Mouse (Mus musculus) neural tube, embryonic 15.5 days (tissue): Measurements from ENCODE around the gene Slc22a30. TPM values are rescaled to one million over a fixed set of nuclear protein-coding genes. Genes with fewer than 3 reads are reported as not detected.
"Not testable (repeated sequence)": the region's sequence is repeated elsewhere in the genome, so short reads cannot be mapped to it uniquely, and the experiment has no call there.

Source experiments
- ATAC-seq: fragments of 200-750 bp; cut with Nextera tagmentation; 2 replicates; pipeline ENCODE4 v1.8.0; 2017; ENCODE audit warnings: mild to moderate bottlenecking, moderate TSS enrichment, moderate library complexity; ENCODE audit not compliant: low FRiP score
- H3K27ac ChIP-seq: fragments of 300-500 bp; sonication (generic); replicated peaks from 2 replicates; pipeline ENCODE4 v1.5.1; 2015; ENCODE audit warnings: mild to moderate bottlenecking, inconsistent platforms
- H3K27me3 ChIP-seq: fragments of 300-500 bp; sonication (generic); replicated peaks from 2 replicates; pipeline ENCODE4 v1.6.1; 2015; ENCODE audit warnings: inconsistent platforms
- H3K36me3 ChIP-seq: fragments of 300-500 bp; sonication (generic); 2 replicates; pipeline ENCODE4 v1.6.1; 2015; ENCODE audit warnings: inconsistent platforms
- H3K4me1 ChIP-seq: fragments of 300-500 bp; sonication (generic); 2 replicates; pipeline ENCODE4 v1.6.1; 2015; ENCODE audit warnings: inconsistent platforms
- H3K4me2 ChIP-seq: fragments of 300-500 bp; sonication (generic); 2 replicates; pipeline ENCODE4 v1.6.1; 2015; ENCODE audit warnings: inconsistent platforms, mild to moderate bottlenecking, moderate library complexity
- H3K4me3 ChIP-seq: fragments of 300-500 bp; sonication (generic); replicated peaks from 2 replicates; pipeline ENCODE4 v1.5.1; 2015; ENCODE audit warnings: mild to moderate bottlenecking, inconsistent platforms
- H3K9ac ChIP-seq: fragments of 300-500 bp; sonication (generic); replicated peaks from 2 replicates; pipeline ENCODE4 v1.6.1; 2015; ENCODE audit warnings: mild to moderate bottlenecking, inconsistent platforms
- H3K9me3 ChIP-seq: fragments of 300-500 bp; sonication (generic); replicated peaks from 2 replicates; pipeline ENCODE4 v1.6.1; 2016; ENCODE audit warnings: inconsistent platforms
- WGBS: fragments of 180-500 bp; shearing (Covaris S2); methylation state at CpG from one replicate; pipeline ENCODE4 v1.1.7; 2015; ENCODE audit warnings: mixed read lengths; 5-methylcytosine and 5-hydroxymethylcytosine counted together
- polyA plus RNA-seq: library from polyadenylated mRNA; unstranded; fragments of >200 nt; fragmentation: Nextera tagmentation; extraction: Ambion mirVana; gene quantifications from 2 replicates; pipeline ENCODE4 v1.2.1, GENCODE M21; 2015

Slc22a30 gene
- not detected in 2 replicates for polyA plus RNA-seq

DNA sequence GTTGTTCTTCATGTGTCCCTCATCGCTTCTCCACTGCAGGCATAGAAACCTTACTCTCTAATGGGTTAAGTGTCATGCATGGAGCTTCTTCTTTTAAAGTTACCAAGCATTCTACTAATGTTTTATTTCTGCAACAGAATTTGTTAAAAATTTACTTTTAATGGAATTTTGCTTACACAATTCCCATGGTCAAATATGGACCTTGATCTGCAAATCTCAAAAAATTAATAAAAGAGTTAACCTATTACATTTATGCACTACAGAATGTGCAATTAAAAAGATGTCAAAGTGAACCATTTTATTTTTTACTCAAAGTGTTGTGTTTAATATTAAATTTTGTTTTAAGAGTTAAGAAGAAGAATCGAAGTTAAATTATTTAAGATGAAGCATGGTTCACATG is at the start of gene Slc22a30:
Gene Slc22a30 (minus strand): TSS at position 101 of the 400 bp plus-strand sequence.
- H3K4me3 ChIP-seq, H3K27ac ChIP-seq, ATAC-seq, H3K36me3 ChIP-seq, H3K9ac ChIP-seq, H3K27me3 ChIP-seq, H3K9me3 ChIP-seq, H3K4me2 ChIP-seq, H3K4me1 ChIP-seq: not testable (repeated sequence)
- 94% methylated on average over 1 of the region's 2 CpGs for WGBS

DNA sequence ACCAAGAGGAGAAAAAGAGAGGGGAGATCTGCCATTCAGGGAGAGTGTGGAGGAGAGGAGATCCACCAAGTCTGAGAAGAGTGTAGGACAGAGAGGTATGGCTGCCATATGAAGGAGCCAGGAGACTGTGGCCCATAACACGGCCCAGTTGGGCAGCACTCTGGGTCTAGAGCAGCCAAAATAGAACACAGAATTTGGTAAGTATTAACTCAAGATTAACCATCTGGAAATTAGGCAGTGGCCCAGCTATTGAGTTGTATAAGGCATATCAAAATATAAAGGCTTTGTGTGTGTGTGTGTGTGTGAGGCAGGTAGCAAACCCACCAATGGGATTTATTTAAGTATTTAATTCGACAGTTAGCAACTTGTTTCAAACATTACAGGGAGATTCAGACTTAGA is 43.4 kb upstream of the Slc22a30 start:
- Histone ChIP-seq H3K27me3 (no peaks in the 10 kb centered on the region), H3K27ac (no peak overlapping the region), H3K36me3 (no peaks in the 10 kb centered on the region), H3K4me3 (no peak overlapping the region), H3K4me1 (no peaks in the 10 kb centered on the region), H3K4me2 (no peak overlapping the region), H3K9me3 (no peaks in the 10 kb centered on the region), H3K9ac (no peak overlapping the region)
- ATAC-seq = no peak
- 72% methylated on average over 2 of the region's 2 CpGs for WGBS

DNA sequence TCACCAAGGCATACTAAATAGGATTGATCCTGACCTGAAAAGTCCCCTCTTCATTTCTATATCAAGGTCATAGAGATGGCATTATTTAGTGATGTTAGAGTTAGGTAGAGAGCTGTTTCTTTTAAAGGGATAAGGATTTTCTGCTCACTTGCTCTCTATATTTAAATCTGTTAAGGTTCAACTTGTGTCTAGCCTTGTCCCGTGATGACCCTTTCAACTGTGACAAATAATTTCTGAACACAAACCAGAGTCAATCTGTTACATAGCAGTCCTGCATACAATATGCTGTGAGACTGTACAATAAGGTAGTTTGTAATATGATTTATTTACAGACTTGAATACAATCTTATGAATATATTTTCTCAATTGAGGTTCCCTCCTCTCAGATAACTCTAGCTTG is 42.6 kb upstream of the Slc22a30 start:
- Histone ChIP-seq H3K4me2 (no peak overlapping the region), H3K4me1 (no peaks in the 10 kb centered on the region), H3K9me3 (no peaks in the 10 kb centered on the region), H3K36me3 (no peaks in the 10 kb centered on the region), H3K4me3 (no peak overlapping the region), H3K9ac (no peak overlapping the region), H3K27me3 (no peaks in the 10 kb centered on the region), H3K27ac (no peak overlapping the region)
- 85% methylated on average over 1 of the region's 1 CpGs for WGBS
- no peak for ATAC-seq

DNA sequence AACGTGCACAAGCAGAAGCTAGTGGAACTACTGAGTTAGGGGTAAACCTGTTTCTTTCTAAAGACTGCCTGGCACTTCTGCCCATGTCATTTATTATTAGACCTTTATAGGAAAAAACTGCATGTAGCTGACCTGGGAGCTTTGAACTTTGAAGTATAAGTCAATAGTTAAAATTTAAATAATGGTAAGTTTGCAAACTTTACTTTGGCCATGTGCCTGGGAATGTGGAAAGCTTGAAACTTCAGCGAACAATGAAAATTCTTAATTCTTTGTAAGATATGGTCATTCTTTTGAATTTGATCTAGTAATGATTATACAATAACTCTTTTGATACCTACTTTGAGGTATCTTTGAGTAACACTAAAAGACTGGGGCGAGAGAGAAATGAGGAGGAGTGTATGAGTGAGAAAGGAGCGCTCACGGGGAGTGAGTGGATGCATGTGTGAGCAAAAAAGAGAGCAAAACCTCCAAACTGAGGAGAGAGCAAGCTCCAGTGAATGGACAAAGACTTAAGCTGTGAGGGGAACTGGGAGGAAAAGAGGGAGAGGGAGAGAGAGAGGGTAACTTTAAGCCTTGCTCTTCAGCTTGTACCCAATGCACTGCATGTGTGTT is 26.2 kb upstream of the Slc22a30 start:
- Histone ChIP-seq H3K27ac (no peak overlapping the region), H3K4me1 (no peaks in the 10 kb centered on the region), H3K9ac (no peak overlapping the region), H3K4me2 (no peak overlapping the region), H3K4me3 (no peak overlapping the region), H3K36me3 (no peaks in the 10 kb centered on the region), H3K27me3 (no peaks in the 10 kb centered on the region), H3K9me3 (no peaks in the 10 kb centered on the region)
- WGBS = 90% methylated on average over 5 of the region's 5 CpGs
- no peak for ATAC-seq

DNA sequence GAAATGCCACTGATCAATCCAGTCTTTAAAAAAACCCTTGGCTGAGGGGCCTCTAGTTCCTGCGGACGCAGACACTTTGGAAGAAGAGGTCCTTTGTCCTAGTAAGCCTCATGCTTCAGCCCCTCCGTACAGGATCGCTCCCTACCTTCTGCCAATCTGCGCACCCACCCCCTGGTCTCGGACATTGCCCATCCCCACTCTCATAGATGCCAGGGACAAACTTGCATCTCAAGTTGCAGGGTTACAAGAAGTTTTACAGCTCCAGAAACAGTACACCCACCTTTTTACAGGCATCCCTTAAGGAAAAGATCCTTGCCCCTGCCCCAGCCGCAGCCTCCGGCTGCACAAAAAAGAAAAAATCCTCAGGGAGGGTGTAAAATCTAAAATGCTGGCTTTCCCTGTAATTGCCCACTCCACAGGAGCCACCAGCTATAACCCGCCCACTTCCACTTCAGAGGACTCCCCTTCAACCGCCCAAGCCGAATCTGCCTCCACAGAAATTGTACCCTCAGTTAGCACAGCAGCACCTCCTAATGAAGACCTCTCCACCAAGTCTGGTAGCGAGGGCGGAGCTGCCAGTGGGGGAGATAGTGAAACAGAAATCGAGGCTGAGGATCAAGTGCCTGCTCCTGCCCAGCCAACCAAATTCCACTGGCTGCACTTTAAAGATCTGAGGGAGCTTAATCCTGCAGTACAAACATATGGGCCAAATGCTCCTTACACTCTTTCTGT is 2.5 kb upstream of the Slc22a30 start:
- H3K4me2 ChIP-seq, H3K27ac ChIP-seq, H3K4me1 ChIP-seq, H3K9me3 ChIP-seq, H3K4me3 ChIP-seq, H3K36me3 ChIP-seq, H3K9ac ChIP-seq, ATAC-seq, H3K27me3 ChIP-seq: not testable (repeated sequence)
- 44% methylated on average over 14 of the region's 14 CpGs for WGBS

Other genes starting within 250 kb of the Slc22a30 start
- gene Slc22a29, start 186.2 kb downstream of the Slc22a30 start, polyA plus RNA-seq = not detected in 2 replicates
- gene Slc22a8, start 186.1 kb upstream of the Slc22a30 start, polyA plus RNA-seq = 9.1 and 10.7 TPM in 2 replicates
- 0.82 and 1.8 TPM in 2 replicates for gene Slc22a6, start 212.9 kb upstream of the Slc22a30 start, polyA plus RNA-seq